Mouse (Mus musculus) midbrain, embryonic 10.5 days (tissue): ENCODE data around the gene Unk. TPM values are rescaled to one million over a fixed set of nuclear protein-coding genes. Genes with fewer than 3 reads are reported as not detected.

Experiments used
- DNase-seq: peaks from one replicate; pipeline ENCODE4 v3.0.0-alpha.2; 2017; ENCODE audit warnings: low spot score
- H3K27ac ChIP-seq: fragments of 300-500 bp; sonication (generic); replicated peaks from 2 replicates; pipeline ENCODE4 v1.5.1; 2016; ENCODE audit warnings: mild to moderate bottlenecking
- H3K27me3 ChIP-seq: fragments of 300-500 bp; sonication (generic); 2 replicates; pipeline ENCODE4 v1.6.1; 2016; ENCODE audit warnings: low read depth, mild to moderate bottlenecking; ENCODE audit not compliant: poor library complexity, severe bottlenecking
- H3K36me3 ChIP-seq: fragments of 300-500 bp; sonication (generic); 2 replicates; pipeline ENCODE4 v1.6.1; 2016; ENCODE audit warnings: mild to moderate bottlenecking, moderate library complexity
- H3K4me1 ChIP-seq: fragments of 300-500 bp; sonication (generic); 2 replicates; pipeline ENCODE4 v1.6.1; 2016
- H3K4me3 ChIP-seq: fragments of 300-500 bp; sonication (generic); 2 replicates; pipeline ENCODE4 v1.5.1; 2016; ENCODE audit warnings: mild to moderate bottlenecking, moderate library complexity
- H3K9me3 ChIP-seq: fragments of 300-500 bp; sonication (generic); replicated peaks from 2 replicates; pipeline ENCODE4 v1.6.1; 2016; ENCODE audit warnings: mild to moderate bottlenecking
- WGBS: fragments of 180-500 bp; shearing (Covaris S2); methylation state at CpG from one replicate; pipeline ENCODE4 v1.1.7; 2016; 5-methylcytosine and 5-hydroxymethylcytosine counted together
- polyA plus RNA-seq: library from polyadenylated mRNA; unstranded; fragments of >200 nt; fragmentation: Nextera tagmentation; extraction: Ambion mirVana; gene quantifications from 2 replicates; pipeline ENCODE4 v1.2.1, GENCODE M21; 2016

Unk gene
- polyA plus RNA-seq, 1 experiment from 2014 or later: 46.4 TPM

DNA sequence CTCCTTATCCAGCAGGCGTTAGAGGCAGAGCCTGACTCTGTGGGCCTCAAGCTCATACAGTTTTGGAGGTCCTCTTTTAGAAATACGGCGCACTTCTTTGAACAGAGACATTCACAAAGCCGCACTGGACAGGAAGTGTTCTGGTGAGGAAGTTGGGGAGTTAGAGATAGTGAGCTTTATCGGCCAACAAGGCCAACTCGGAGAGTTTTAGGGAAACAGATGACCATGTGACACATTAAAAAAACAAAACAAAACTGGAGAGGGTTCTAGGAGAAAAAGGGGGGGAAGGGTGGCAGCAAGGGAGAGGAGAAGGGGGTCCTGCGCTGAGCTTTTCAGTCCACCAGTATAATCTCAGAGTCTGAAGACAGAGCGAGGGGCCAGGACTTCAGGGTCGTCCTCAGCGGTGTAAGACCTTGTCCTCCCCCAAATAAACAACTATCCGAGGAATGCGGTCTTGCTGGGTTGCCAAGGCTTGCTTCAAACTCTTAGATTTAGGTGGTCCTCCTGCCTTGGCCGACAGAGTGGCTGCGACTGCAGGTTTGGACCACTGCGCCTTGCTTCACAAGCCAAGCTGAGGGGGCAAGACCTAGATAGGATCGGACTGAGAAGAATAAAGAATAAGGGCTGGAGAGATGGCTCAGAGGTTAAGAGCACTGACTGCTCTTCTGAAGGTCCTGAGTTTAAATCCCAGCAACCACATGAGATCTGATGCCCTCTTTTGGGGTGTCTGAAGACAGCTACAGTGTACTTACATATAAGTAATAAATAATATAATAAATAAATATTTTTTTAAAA is 63.8 kb downstream of the Unk start:
- Histone ChIP-seq H3K4me1 (peaks cover 6% of the 10 kb centered on the region; the same call in 1 of the 2 replicates), H3K36me3 (no peaks in the 10 kb centered on the region), H3K9me3 (no peaks in the 10 kb centered on the region; the same call in 1 of the 2 replicates), H3K27ac (no peak overlapping the region), H3K27me3 (no peaks in the 10 kb centered on the region), H3K4me3 (no peak overlapping the region)
- WGBS: 65% methylated on average over 16 of the region's 16 CpGs
- DNase-seq: no peak

DNA sequence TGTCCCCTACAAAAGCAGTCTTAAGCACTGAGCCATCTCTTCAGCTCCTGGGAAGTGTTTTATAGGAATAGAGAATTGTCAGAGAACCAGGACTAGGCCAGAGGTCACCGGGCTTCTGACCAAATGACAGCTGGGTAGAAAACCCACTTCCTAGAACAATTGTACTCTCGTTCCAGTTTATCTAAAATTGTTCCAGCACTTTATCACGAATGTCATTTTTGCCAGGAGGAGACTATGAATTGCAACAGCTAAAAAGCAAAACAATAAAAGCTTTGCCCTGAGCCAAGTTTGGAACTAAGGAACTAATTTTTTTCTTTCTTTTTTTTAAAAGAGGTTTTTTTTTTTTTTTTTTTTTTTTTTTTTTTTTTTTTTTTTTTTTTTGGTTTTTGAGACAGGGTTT is 65.5 kb downstream of the Unk start:
- no peak for DNase-seq

DNA sequence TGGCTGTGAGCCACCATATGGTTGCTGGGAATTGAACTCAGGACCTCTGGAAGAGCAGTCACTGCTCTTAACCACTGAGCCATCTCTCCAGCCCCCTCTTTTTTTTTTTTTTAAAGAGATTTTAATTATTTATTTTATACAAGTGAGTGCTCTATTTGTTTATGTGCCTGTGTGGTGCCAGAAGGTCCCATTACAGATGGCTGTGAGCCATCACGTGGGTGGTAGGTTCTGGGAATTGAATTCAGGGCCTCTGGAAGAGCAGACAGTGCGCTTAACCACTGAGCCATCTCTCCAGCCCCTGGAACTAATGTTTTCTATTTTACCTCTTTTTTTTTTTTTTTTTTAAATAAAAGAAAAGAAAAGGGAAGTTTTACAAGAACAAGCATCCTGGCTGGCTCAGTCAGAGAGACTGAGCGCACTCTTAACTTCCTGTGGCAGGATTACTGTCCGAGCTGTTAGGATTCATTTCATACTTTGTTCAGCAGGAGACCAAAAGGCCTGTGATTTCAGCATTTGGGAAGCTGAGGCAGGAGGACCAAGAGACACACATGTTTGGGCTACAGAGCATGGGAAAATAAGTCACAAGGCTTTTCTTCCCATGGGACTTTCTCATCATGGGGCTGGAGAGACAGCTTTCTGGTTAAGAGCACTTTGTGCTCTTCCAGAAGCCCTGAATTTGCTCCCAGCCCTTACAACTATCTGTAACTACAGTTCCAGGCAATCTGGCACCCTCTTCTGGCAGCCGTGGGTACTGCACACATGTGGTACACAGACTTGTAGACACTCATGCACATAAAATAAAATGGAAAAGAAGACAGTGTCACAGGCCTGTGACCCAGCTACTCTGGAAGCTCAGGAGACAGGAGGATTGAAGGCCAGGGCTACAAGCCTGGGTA is 66.3 kb downstream of the Unk start:
- Histone ChIP-seq H3K27ac (no peak overlapping the region), H3K36me3 (no peaks in the 10 kb centered on the region), H3K27me3 (no peaks in the 10 kb centered on the region; the same call in 1 of the 2 replicates), H3K4me1 (peaks cover 12% of the 10 kb centered on the region), H3K4me3 (no peak overlapping the region), H3K9me3 (no peaks in the 10 kb centered on the region; the same call in 1 of the 2 replicates)
- 91% methylated on average over 5 of the region's 5 CpGs for whole genome bisulfite sequencing
- DNase-seq: no peak

More for the DNA sequence above, 65.5 kb downstream of the Unk start:
- Histone ChIP-seq H3K27me3 (no peaks in the 10 kb centered on the region; the same call in 1 of the 2 replicates), H3K9me3 (no peaks in the 10 kb centered on the region; the same call in 1 of the 2 replicates), H3K36me3 (no peaks in the 10 kb centered on the region), H3K27ac (no peak overlapping the region), H3K4me3 (no peak overlapping the region), H3K4me1 (peaks cover 11% of the 10 kb centered on the region)
- WGBS: 89% methylated on average over 3 of the region's 3 CpGs

DNA sequence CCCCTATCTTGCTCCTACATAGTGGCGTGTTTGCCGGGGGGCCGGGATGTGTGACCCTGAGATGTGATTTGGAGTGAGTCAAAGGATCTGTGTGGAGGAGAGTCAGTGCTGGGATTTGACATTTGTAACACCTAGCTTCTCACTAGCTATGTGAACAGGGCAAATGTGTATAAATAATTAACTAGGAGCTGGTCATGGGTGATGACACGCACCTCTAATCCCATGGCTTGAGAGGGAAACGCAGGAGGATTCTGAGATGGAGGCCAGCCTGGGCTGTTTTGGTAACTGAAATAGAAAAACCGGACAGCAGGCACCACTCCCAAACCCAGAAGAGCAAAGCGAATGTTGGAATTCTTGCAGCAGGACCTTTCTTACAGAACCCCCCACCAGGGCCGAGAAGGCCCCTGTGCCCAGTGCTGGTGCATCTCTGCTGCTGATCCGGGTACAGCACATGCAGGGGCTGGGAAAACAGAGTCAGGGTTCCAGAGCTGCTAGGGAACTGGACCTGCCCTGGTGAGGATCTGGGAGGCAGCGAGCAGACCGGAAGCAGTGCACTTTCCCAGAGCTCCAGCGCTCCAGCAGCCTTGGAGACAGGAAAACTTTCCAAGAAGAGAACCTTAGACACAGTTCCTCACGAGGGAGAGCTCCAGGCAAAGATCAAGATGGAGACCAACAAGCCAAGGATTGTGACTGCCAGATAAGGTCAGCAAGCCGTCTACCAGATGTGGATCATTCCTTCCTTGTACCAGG is 68.8 kb downstream of the Unk start:
- 0 out of 2 replicates have a peak overlapping the region, but pooled peaks have one; percentile 33 for H3K27ac ChIP-seq
- 75% methylated on average over 14 of the region's 14 CpGs for WGBS
- H3K4me3 ChIP-seq: no peak overlapping the region
- H3K9me3 ChIP-seq: no peaks in the 10 kb centered on the region; the same call in 1 of the 2 replicates
- H3K4me1 ChIP-seq: peaks cover 31% of the 10 kb centered on the region
- peaks cover 7% of the 10 kb centered on the region; the same call in 1 of the 2 replicates for H3K27me3 ChIP-seq
- no peaks in the 10 kb centered on the region for H3K36me3 ChIP-seq
- DNase-seq: no peak

- DNase-seq: no peak
- Histone ChIP-seq H3K27ac (0 out of 2 replicates have a peak overlapping the region, but pooled peaks have one; percentile 17), H3K4me3 (no peak overlapping the region), H3K9me3 (no peaks in the 10 kb centered on the region; the same call in 1 of the 2 replicates), H3K4me1 (peaks cover 34% of the 10 kb centered on the region), H3K36me3 (no peaks in the 10 kb centered on the region), H3K27me3 (peaks cover 13% of the 10 kb centered on the region)
- WGBS: 93% methylated on average over 6 of the region's 6 CpGs
These were observed 69.3 kb downstream of the Unk start for GRCm38 (mm10) chr11:116099462-116099861.

GRCm38 (mm10) chr11:116100385-116100784 is 70.3 kb downstream of the Unk start:
- Histone ChIP-seq H3K36me3 (no peaks in the 10 kb centered on the region), H3K27me3 (peaks cover 22% of the 10 kb centered on the region), H3K4me1 (peaks cover 36% of the 10 kb centered on the region), H3K4me3 (no peak overlapping the region), H3K9me3 (no peaks in the 10 kb centered on the region; the same call in 1 of the 2 replicates), H3K27ac (no peak overlapping the region)
- DNase-seq: no peak
- WGBS: 93% methylated on average over 6 of the region's 6 CpGs

GRCm38 (mm10) chr11:116100839-116101238 is 70.7 kb downstream of the Unk start:
- Histone ChIP-seq H3K4me1 (peaks cover 38% of the 10 kb centered on the region), H3K9me3 (no peaks in the 10 kb centered on the region; the same call in 1 of the 2 replicates), H3K36me3 (no peaks in the 10 kb centered on the region), H3K27ac (no peak overlapping the region), H3K4me3 (no peak overlapping the region), H3K27me3 (peaks cover 26% of the 10 kb centered on the region)
- 91% methylated on average over 7 of the region's 7 CpGs for WGBS
- DNase-seq: no peak

DNA sequence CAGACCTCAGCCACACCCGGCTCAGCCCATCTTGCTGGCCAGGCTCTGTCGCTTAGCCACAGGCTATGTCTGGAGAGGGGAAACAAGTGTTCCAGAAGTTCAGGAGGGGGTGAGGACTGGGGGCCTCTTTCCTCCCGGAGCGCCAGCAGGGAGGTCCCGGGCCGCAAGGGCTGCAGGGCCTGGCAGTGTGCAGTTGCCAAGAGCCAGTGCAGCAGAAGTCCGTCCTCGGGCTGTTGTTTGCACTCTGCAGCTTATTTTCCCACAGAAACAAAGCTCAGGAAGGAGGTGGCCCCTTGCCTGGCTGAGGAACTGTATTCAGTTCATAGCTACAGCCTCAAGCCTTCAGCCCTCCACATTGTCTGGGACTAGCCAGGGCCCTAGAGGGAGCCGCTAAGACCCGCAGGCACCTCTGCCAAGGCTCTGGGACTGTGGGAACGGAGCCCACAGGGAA is 71.8 kb downstream of the Unk start:
- H3K4me1 ChIP-seq: peaks cover 50% of the 10 kb centered on the region
- no peak overlapping the region for H3K4me3 ChIP-seq
- 44% methylated on average over 11 of the region's 11 CpGs for WGBS
- H3K9me3 ChIP-seq: no peaks in the 10 kb centered on the region; the same call in 1 of the 2 replicates
- H3K27ac ChIP-seq: peak overlapping the region; percentile 84
- H3K27me3 ChIP-seq: peaks cover 38% of the 10 kb centered on the region
- H3K36me3 ChIP-seq: no peaks in the 10 kb centered on the region
- DNase-seq: peak; percentile 33

DNA sequence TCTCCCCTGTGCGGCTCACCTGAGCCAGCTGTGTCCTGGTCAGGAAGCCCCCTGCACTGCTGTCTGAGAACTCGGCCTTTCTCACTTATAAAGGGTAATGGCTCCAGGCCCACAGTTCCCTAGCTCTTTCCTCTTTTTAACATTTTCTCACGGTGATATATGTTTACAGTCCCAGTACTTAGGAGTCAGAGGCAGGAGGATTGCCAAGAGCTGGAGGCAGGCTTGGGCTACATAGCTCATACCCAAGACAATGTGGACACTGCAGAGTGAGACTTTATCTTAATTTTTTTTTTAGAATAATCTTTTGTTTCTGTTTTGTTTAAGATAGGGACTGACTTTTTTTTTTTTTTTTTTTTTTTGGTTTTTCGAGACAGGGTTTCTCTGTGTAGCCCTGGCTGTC is 72.3 kb downstream of the Unk start:
- no peaks in the 10 kb centered on the region for H3K9me3 ChIP-seq
- WGBS: 61% methylated on average over 3 of the region's 4 CpGs
- no peak overlapping the region for H3K4me3 ChIP-seq
- no peaks in the 10 kb centered on the region for H3K36me3 ChIP-seq
- peaks cover 43% of the 10 kb centered on the region for H3K27me3 ChIP-seq
- H3K4me1 ChIP-seq: peaks cover 55% of the 10 kb centered on the region
- no peak for DNase-seq
- peak overlapping the region; percentile 84 for H3K27ac ChIP-seq

- H3K9me3 ChIP-seq: no peaks in the 10 kb centered on the region
- WGBS: 89% methylated on average over 11 of the region's 12 CpGs
- no peaks in the 10 kb centered on the region for H3K36me3 ChIP-seq
- no peak overlapping the region for H3K4me3 ChIP-seq
- H3K27me3 ChIP-seq: peaks cover 54% of the 10 kb centered on the region
- peak overlapping the region; percentile 72 for H3K27ac ChIP-seq
- H3K4me1 ChIP-seq: peaks cover 65% of the 10 kb centered on the region
- no peak for DNase-seq
These were observed 73.5 kb downstream of the Unk start for GRCm38 (mm10) chr11:116103572-116103971.

DNA sequence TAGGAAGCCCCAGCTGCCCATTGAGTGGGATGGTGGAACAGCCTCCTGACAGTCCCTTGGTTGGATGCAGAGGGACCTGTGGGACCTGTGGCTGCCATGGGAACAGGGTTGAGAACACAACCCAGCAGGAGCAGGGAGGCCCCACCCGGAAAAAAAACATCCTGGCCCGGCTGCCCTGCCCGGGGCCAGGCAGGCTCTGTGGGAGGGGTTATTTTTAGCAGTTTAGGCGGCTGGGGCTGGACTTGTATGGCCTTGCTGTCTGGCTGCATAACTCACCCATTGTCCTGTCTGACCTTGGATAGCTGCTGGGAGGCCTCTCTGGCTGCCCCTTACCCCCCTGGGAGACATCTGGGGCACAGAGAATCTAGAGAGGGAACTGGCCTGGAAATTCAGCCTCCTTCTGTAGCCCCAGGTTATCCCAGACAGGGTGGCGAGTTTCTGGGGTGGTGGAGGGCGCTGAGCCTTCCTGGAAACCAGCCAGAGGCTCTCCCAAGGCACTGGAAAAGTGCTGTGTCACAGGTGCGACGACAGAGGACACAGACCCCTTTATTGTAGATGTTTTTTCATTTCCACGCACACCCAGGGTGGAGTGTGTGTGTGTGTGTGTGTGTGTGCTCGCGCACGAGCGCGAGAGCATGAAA is 74.0 kb downstream of the Unk start:
- Histone ChIP-seq H3K4me1 (peaks cover 68% of the 10 kb centered on the region), H3K36me3 (no peaks in the 10 kb centered on the region), H3K9me3 (no peaks in the 10 kb centered on the region), H3K27ac (peak overlapping the region; percentile 72), H3K4me3 (no peak overlapping the region), H3K27me3 (peaks cover 59% of the 10 kb centered on the region)
- 52% methylated on average over 14 of the region's 14 CpGs for WGBS
- DNase-seq: peak; percentile 51
